Mouse (Mus musculus): ENCODE data around the gene Samd10. TPM values are rescaled to one million over a fixed set of nuclear protein-coding genes. Genes with fewer than 3 reads are reported as not detected.

Gene Samd10
- polyA plus RNA-seq, 1 experiment from 2014 or later = 97.4 TPM

- Histone ChIP-seq H3K9me3 (replicated peaks) (no peaks in the 10 kb centered on the region), H3K4me2 (replicated peaks) (no peak overlapping the region), H3K27ac (no peak overlapping the region), H3K4me3 (no peak overlapping the region), H3K36me3 (peaks cover 62% of the 10 kb centered on the region), H3K4me1 (peaks cover 22% of the 10 kb centered on the region), H3K27me3 (no peaks in the 10 kb centered on the region), H3K9ac (no peak overlapping the region)
- 96% methylated on average over 9 of the region's 9 CpGs for WGBS
- ATAC-seq (ENCODE audit: low FRiP score) = no peak
Observed at GRCm38 (mm10) chr2:181589732-181590105, 9.3 kb downstream of the Samd10 start.

- H3K9me3 ChIP-seq (replicated peaks) = no peaks in the 10 kb centered on the region
- 92% methylated on average over 10 of the region's 10 CpGs for WGBS
- H3K4me1 ChIP-seq = peaks cover 22% of the 10 kb centered on the region
- H3K4me3 ChIP-seq = no peak overlapping the region
- no peak overlapping the region for H3K4me2 ChIP-seq (replicated peaks)
- ATAC-seq (ENCODE audit: low FRiP score) = no peak
- no peak overlapping the region for H3K9ac ChIP-seq
- H3K27me3 ChIP-seq = no peaks in the 10 kb centered on the region
- no peak overlapping the region for H3K27ac ChIP-seq
- peaks cover 68% of the 10 kb centered on the region for H3K36me3 ChIP-seq
Observed at GRCm38 (mm10) chr2:181589011-181589731, 9.8 kb downstream of the Samd10 start.

- no peak overlapping the region for H3K4me3 ChIP-seq
- no peak for ATAC-seq (ENCODE audit: low FRiP score)
- peaks cover 76% of the 10 kb centered on the region for H3K36me3 ChIP-seq
- WGBS = 91% methylated on average over 11 of the region's 11 CpGs
- no peaks in the 10 kb centered on the region for H3K27me3 ChIP-seq
- H3K9me3 ChIP-seq (replicated peaks) = no peaks in the 10 kb centered on the region
- no peak overlapping the region for H3K27ac ChIP-seq
- H3K4me1 ChIP-seq = peaks cover 20% of the 10 kb centered on the region
- H3K4me2 ChIP-seq (replicated peaks) = no peak overlapping the region
- H3K9ac ChIP-seq = no peak overlapping the region
Observed at GRCm38 (mm10) chr2:181588229-181588780, 10.7 kb downstream of the Samd10 start.

- Histone ChIP-seq H3K27me3 (no peaks in the 10 kb centered on the region), H3K9ac (no peak overlapping the region), H3K9me3 (replicated peaks) (no peaks in the 10 kb centered on the region), H3K27ac (no peak overlapping the region), H3K4me2 (replicated peaks) (no peak overlapping the region), H3K4me1 (peaks cover 15% of the 10 kb centered on the region), H3K4me3 (no peak overlapping the region), H3K36me3 (peaks cover 76% of the 10 kb centered on the region)
- ATAC-seq (ENCODE audit: low FRiP score) = no peak
- WGBS = 78% methylated on average over 6 of the region's 6 CpGs
Observed at GRCm38 (mm10) chr2:181587796-181588195, 11.2 kb downstream of the Samd10 start.

GRCm38 (mm10) chr2:181586124-181586523 lies 12.9 kb downstream of the Samd10 start:
- no peak overlapping the region for H3K27ac ChIP-seq
- no peaks in the 10 kb centered on the region for H3K9me3 ChIP-seq (replicated peaks)
- no peaks in the 10 kb centered on the region for H3K27me3 ChIP-seq
- no peak for ATAC-seq (ENCODE audit: low FRiP score)
- peaks cover 8% of the 10 kb centered on the region for H3K4me1 ChIP-seq
- no peak overlapping the region for H3K9ac ChIP-seq
- no peak overlapping the region for H3K4me2 ChIP-seq (replicated peaks)
- H3K36me3 ChIP-seq = peaks cover 76% of the 10 kb centered on the region
- no peak overlapping the region for H3K4me3 ChIP-seq
- WGBS = 99% methylated on average over 3 of the region's 3 CpGs

GRCm38 (mm10) chr2:181585506-181585905 lies 13.5 kb downstream of the Samd10 start:
- H3K4me2 ChIP-seq (replicated peaks) = no peak overlapping the region
- H3K9ac ChIP-seq = no peak overlapping the region
- H3K9me3 ChIP-seq (replicated peaks) = no peaks in the 10 kb centered on the region
- H3K4me3 ChIP-seq = no peak overlapping the region
- no peak for ATAC-seq (ENCODE audit: low FRiP score)
- no peaks in the 10 kb centered on the region for H3K27me3 ChIP-seq
- H3K4me1 ChIP-seq = peaks cover 6% of the 10 kb centered on the region
- H3K36me3 ChIP-seq = peaks cover 72% of the 10 kb centered on the region
- H3K27ac ChIP-seq = no peak overlapping the region
- WGBS = 96% methylated on average over 5 of the region's 5 CpGs

- no peak for ATAC-seq (ENCODE audit: low FRiP score)
- H3K36me3 ChIP-seq = peaks cover 61% of the 10 kb centered on the region
- H3K27ac ChIP-seq = no peak within 1 kb of the TSS
- H3K4me1 ChIP-seq = peaks cover 10% of the 10 kb centered on the region
- 93% methylated on average over 4 of the region's 4 CpGs for WGBS
- H3K4me3 ChIP-seq = no peak within 1 kb of the TSS
- no peak within 1 kb of the TSS for H3K4me2 ChIP-seq (replicated peaks)
- no peak within 1 kb of the TSS for H3K9ac ChIP-seq
- no peaks in the 10 kb centered on the region for H3K27me3 ChIP-seq
- no peaks in the 10 kb centered on the region for H3K9me3 ChIP-seq (replicated peaks)
Observed at GRCm38 (mm10) chr2:181584411-181584942, 14.5 kb downstream of the Samd10 start, which contains the start of gene Uckl1. Gene Uckl1 (minus strand): TSS chr2:181584892.

- Histone ChIP-seq H3K4me1 (peaks cover 11% of the 10 kb centered on the region), H3K36me3 (peaks cover 53% of the 10 kb centered on the region), H3K9me3 (replicated peaks) (no peaks in the 10 kb centered on the region), H3K9ac (no peak overlapping the region), H3K27ac (no peak overlapping the region), H3K27me3 (no peaks in the 10 kb centered on the region), H3K4me3 (no peak overlapping the region), H3K4me2 (replicated peaks) (no peak overlapping the region)
- 93% methylated on average over 3 of the region's 3 CpGs for WGBS
- no peak for ATAC-seq (ENCODE audit: low FRiP score)
Observed at GRCm38 (mm10) chr2:181583460-181584257, 15.4 kb downstream of the Samd10 start.

- H3K4me3 ChIP-seq = no peak overlapping the region
- no peak for ATAC-seq (ENCODE audit: low FRiP score)
- H3K36me3 ChIP-seq = peaks cover 46% of the 10 kb centered on the region
- 81% methylated on average over 1 of the region's 1 CpGs for WGBS
- H3K4me1 ChIP-seq = peaks cover 14% of the 10 kb centered on the region
- H3K27ac ChIP-seq = no peak overlapping the region
- H3K4me2 ChIP-seq (replicated peaks) = no peak overlapping the region
- H3K9me3 ChIP-seq (replicated peaks) = no peaks in the 10 kb centered on the region
- no peak overlapping the region for H3K9ac ChIP-seq
- H3K27me3 ChIP-seq = no peaks in the 10 kb centered on the region
Observed at GRCm38 (mm10) chr2:181582939-181583338, 16.1 kb downstream of the Samd10 start.

- H3K4me1 ChIP-seq = peaks cover 18% of the 10 kb centered on the region
- H3K27ac ChIP-seq = 0 out of 2 replicates have a peak overlapping the region, but pooled peaks have one; percentile 19
- 0 out of 2 replicates have a peak, but pooled peaks have one; percentile 1 for ATAC-seq (ENCODE audit: low FRiP score)
- H3K4me3 ChIP-seq = peak overlapping the region; percentile 75
- H3K27me3 ChIP-seq = no peaks in the 10 kb centered on the region
- H3K9me3 ChIP-seq (replicated peaks) = no peaks in the 10 kb centered on the region
- no peak overlapping the region for H3K9ac ChIP-seq
- peak overlapping the region; percentile 94 for H3K4me2 ChIP-seq (replicated peaks)
- peaks cover 40% of the 10 kb centered on the region for H3K36me3 ChIP-seq
- WGBS = 83% methylated on average over 2 of the region's 2 CpGs
Observed at GRCm38 (mm10) chr2:181582358-181582757, 16.7 kb downstream of the Samd10 start.

- H3K4me2 ChIP-seq (replicated peaks) = peak overlapping the region; percentile 94
- H3K27me3 ChIP-seq = no peaks in the 10 kb centered on the region
- ATAC-seq (ENCODE audit: low FRiP score) = peak; percentile 81
- H3K27ac ChIP-seq = peak overlapping the region; percentile 93
- H3K4me1 ChIP-seq = peaks cover 22% of the 10 kb centered on the region
- no peaks in the 10 kb centered on the region for H3K9me3 ChIP-seq (replicated peaks)
- WGBS = under 1% methylated on average over 49 of the region's 49 CpGs
- peak overlapping the region; percentile 75 for H3K4me3 ChIP-seq
- peaks cover 32% of the 10 kb centered on the region for H3K36me3 ChIP-seq
- H3K9ac ChIP-seq = peak overlapping the region; percentile 88
Observed at GRCm38 (mm10) chr2:181581402-181582120, 17.5 kb downstream of the Samd10 start.
